Mouse (Mus musculus) thymus, adult 2 months (tissue): Measurements from ENCODE around the gene Cpvl. TPM values are rescaled to one million over a fixed set of nuclear protein-coding genes. Genes with fewer than 3 reads are reported as not detected.

ENCODE experiments used
- DNase-seq: peaks from one replicate; pipeline ENCODE4 v3.0.0; 2021
- H3K27ac ChIP-seq: fragments of 200-500 bp; 2 replicates; pipeline ENCODE4 v1.5.1; 2012; ENCODE audit warnings: low read length, control low read depth; ENCODE audit not compliant: control insufficient read depth, insufficient read depth
- H3K27me3 ChIP-seq: fragments of 200-500 bp; 2 replicates; pipeline ENCODE4 v1.6.1; 2012; ENCODE audit warnings: mild to moderate bottlenecking, low read length, moderate library complexity, mixed read lengths; ENCODE audit not compliant: control insufficient read depth, insufficient read depth
- H3K36me3 ChIP-seq: fragments of 200-500 bp; 2 replicates; pipeline ENCODE4 v1.6.1; 2012; ENCODE audit warnings: mild to moderate bottlenecking, low read length, moderate library complexity; ENCODE audit not compliant: control insufficient read depth, insufficient read depth
- H3K4me1 ChIP-seq: fragments of 200-500 bp; replicated peaks from 2 replicates; pipeline ENCODE4 v1.6.1; 2012; ENCODE audit warnings: low read length; ENCODE audit not compliant: control insufficient read depth, insufficient read depth
- H3K4me3 ChIP-seq: fragments of 200-500 bp; 2 replicates; pipeline ENCODE4 v1.5.1; 2012; ENCODE audit warnings: mild to moderate bottlenecking, low read length, control low read depth, moderate library complexity; ENCODE audit not compliant: control insufficient read depth, insufficient read depth
- CTCF ChIP-seq: fragments of 200-500 bp; IDR thresholded peaks from 2 replicates; pipeline ENCODE4 v1.5.1; 2012; ENCODE audit warnings: mild to moderate bottlenecking, control low read depth, low read length, moderate library complexity, borderline replicate concordance; ENCODE audit not compliant: control insufficient read depth, poor library complexity, insufficient read depth; ENCODE audit errors: extremely low read depth
- POLR2A ChIP-seq: fragments of 200-500 bp; IDR thresholded peaks from 2 replicates; pipeline ENCODE4 v1.6.1; 2012; ENCODE audit warnings: mild to moderate bottlenecking, low read length, control low read depth, moderate library complexity; ENCODE audit not compliant: control insufficient read depth, poor library complexity, insufficient read depth; ENCODE audit errors: extremely low read depth
- WGBS: fragments of 180-500 bp; shearing (Covaris S2); methylation state at CpG from one replicate; pipeline ENCODE4 v1.1.7; 2018; 5-methylcytosine and 5-hydroxymethylcytosine counted together
- polyA plus RNA-seq: library from polyadenylated mRNA; depleted of rRNA; stranded (reverse); fragments of >200 nt; gene quantifications from 2 replicates; pipeline ENCODE4 v1.2.3, GENCODE M21; 2012

Gene Cpvl
- polyA plus RNA-seq, 1 experiment: not detected

GRCm38 (mm10) chr6:54009293-54009692 is 30.8 kb upstream of the Cpvl start:
- H3K27me3 ChIP-seq: no peaks in the 10 kb centered on the region
- no peak for TF ChIP-seq CTCF
- no peak for TF ChIP-seq POLR2A
- H3K36me3 ChIP-seq: no peaks in the 10 kb centered on the region
- no peak overlapping the region for H3K4me3 ChIP-seq
- no peak overlapping the region for H3K27ac ChIP-seq
- no peak for DNase-seq
- WGBS: 88% methylated on average over 4 of the region's 4 CpGs
- no peaks in the 10 kb centered on the region for H3K4me1 ChIP-seq

- no peaks in the 10 kb centered on the region for H3K4me1 ChIP-seq
- DNase-seq: no peak
- no peak for TF ChIP-seq POLR2A
- TF ChIP-seq CTCF: no peak
- H3K4me3 ChIP-seq: no peak overlapping the region
- 89% methylated on average over 16 of the region's 16 CpGs for WGBS
- no peaks in the 10 kb centered on the region for H3K36me3 ChIP-seq
- H3K27ac ChIP-seq: no peak overlapping the region
- no peaks in the 10 kb centered on the region for H3K27me3 ChIP-seq
Measured at GRCm38 (mm10) chr6:54008448-54009120, 30.1 kb upstream of the Cpvl start.

GRCm38 (mm10) chr6:54005302-54005701 is 26.8 kb upstream of the Cpvl start:
- H3K27me3 ChIP-seq: no peaks in the 10 kb centered on the region
- H3K4me3 ChIP-seq: no peak overlapping the region
- TF ChIP-seq POLR2A (no peak), CTCF (no peak)
- H3K36me3 ChIP-seq: no peaks in the 10 kb centered on the region
- no peak overlapping the region for H3K27ac ChIP-seq
- DNase-seq: no peak
- H3K4me1 ChIP-seq: no peaks in the 10 kb centered on the region
- WGBS: 90% methylated on average over 4 of the region's 4 CpGs

GRCm38 (mm10) chr6:53996226-53996955 is 17.9 kb upstream of the Cpvl start:
- Histone ChIP-seq H3K4me1 (no peaks in the 10 kb centered on the region), H3K36me3 (no peaks in the 10 kb centered on the region), H3K27me3 (no peaks in the 10 kb centered on the region), H3K4me3 (no peak overlapping the region), H3K27ac (no peak overlapping the region)
- TF ChIP-seq CTCF: no peak
- no peak for TF ChIP-seq POLR2A
- 95% methylated on average over 3 of the region's 3 CpGs for WGBS
- DNase-seq: no peak

- DNase-seq: no peak
- WGBS: 79% methylated on average over 4 of the region's 4 CpGs
- no peak for TF ChIP-seq CTCF
- no peak for TF ChIP-seq POLR2A
- Histone ChIP-seq H3K4me3 (no peak overlapping the region), H3K4me1 (no peaks in the 10 kb centered on the region), H3K36me3 (no peaks in the 10 kb centered on the region), H3K27ac (no peak overlapping the region), H3K27me3 (no peaks in the 10 kb centered on the region)
Measured at GRCm38 (mm10) chr6:53995519-53995918, 17.0 kb upstream of the Cpvl start.

GRCm38 (mm10) chr6:53992386-53992785 is 13.9 kb upstream of the Cpvl start:
- 95% methylated on average over 3 of the region's 3 CpGs for WGBS
- Histone ChIP-seq H3K4me1 (no peaks in the 10 kb centered on the region), H3K36me3 (no peaks in the 10 kb centered on the region), H3K4me3 (no peak overlapping the region), H3K27ac (no peak overlapping the region), H3K27me3 (no peaks in the 10 kb centered on the region)
- TF ChIP-seq CTCF (no peak), POLR2A (no peak)
- DNase-seq: no peak
